Mouse (Mus musculus): ENCODE measurements at regions not wholly inside any gene's neighbourhood (a gene's known extent, or its start where the extent isn't known, plus 50 kb on each side); places are given as distances from the start of the nearest gene placed in this dataset.

DNA sequence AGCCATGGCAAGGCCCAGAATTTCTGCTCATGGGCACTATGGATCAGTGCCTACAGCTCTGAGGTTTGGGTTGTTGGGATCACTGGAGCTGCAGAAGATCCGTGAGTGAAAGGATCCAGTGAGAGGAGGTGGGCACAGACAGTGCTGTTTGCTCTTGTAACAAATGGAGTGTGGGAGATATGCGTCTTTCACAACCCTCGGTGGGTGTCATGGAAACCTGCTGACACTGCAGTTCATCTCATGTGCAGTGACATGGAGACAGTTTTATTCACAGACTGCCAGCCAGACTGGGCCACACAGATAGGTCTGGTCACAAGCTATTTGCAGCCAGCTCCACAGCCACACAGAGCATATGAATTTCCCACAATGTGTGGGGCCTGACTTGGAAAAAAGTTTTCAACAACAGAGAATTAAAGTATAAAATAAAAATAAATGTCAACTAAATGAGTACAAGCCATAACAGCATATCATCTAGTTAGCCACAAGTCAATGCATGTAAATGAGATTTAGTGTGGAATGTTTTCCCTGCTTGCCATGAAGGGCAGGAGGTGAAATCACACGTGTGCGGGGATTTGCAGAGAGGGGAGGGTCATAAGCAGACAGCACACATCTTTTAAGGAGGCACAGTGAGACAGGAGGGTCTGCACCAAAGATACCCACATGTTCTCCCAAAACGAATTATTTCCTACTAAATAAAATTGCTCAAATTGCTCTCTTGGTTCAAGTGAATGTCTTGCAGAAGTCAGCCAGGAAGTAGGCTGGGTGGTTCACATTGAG lies 124.8 kb upstream of the Pfn2 start:
- no peak for ATAC-seq (ENCODE audit: insufficient number of reproducible peaks, insufficient read depth, low FRiP score, low TSS enrichment, low read depth)
- Histone ChIP-seq H3K9me3 (no peaks in the 10 kb centered on the region), H3K4me1 (replicated peaks) (no peaks in the 10 kb centered on the region), H3K27me3 (no peaks in the 10 kb centered on the region), H3K36me3 (no peaks in the 10 kb centered on the region), H3K4me3 (replicated peaks) (no peak overlapping the region), H3K4me2 (no peak overlapping the region), H3K27ac (no peak overlapping the region), H3K9ac (replicated peaks) (no peak overlapping the region)
- WGBS, result 59% methylated on average over 6 of the region's 6 CpGs

- 79% methylated on average over 3 of the region's 3 CpGs for WGBS
- no peaks in the 10 kb centered on the region for H3K9me3 ChIP-seq
- no peaks in the 10 kb centered on the region for H3K4me1 ChIP-seq (replicated peaks)
- no peaks in the 10 kb centered on the region for H3K27me3 ChIP-seq
- no peak for ATAC-seq (ENCODE audit: insufficient number of reproducible peaks, insufficient read depth, low FRiP score, low TSS enrichment, low read depth)
- no peak overlapping the region for H3K27ac ChIP-seq
- no peak overlapping the region for H3K9ac ChIP-seq (replicated peaks)
- H3K4me3 ChIP-seq (replicated peaks), result no peak overlapping the region
- no peak overlapping the region for H3K4me2 ChIP-seq
- no peaks in the 10 kb centered on the region for H3K36me3 ChIP-seq
These were observed 125.7 kb upstream of the Pfn2 start for GRCm38 (mm10) chr3:57973546-57973945.

GRCm38 (mm10) chr3:57975379-57975778 lies 127.5 kb upstream of the Pfn2 start:
- H3K4me3 ChIP-seq (replicated peaks), result no peak overlapping the region
- ATAC-seq (ENCODE audit: insufficient number of reproducible peaks, insufficient read depth, low FRiP score, low TSS enrichment, low read depth), result no peak
- H3K9me3 ChIP-seq, result no peaks in the 10 kb centered on the region
- no peaks in the 10 kb centered on the region for H3K4me1 ChIP-seq (replicated peaks)
- H3K9ac ChIP-seq (replicated peaks), result no peak overlapping the region
- H3K36me3 ChIP-seq, result no peaks in the 10 kb centered on the region
- H3K27ac ChIP-seq, result no peak overlapping the region
- WGBS, result 71% methylated on average over 5 of the region's 5 CpGs
- H3K27me3 ChIP-seq, result no peaks in the 10 kb centered on the region
- no peak overlapping the region for H3K4me2 ChIP-seq

DNA sequence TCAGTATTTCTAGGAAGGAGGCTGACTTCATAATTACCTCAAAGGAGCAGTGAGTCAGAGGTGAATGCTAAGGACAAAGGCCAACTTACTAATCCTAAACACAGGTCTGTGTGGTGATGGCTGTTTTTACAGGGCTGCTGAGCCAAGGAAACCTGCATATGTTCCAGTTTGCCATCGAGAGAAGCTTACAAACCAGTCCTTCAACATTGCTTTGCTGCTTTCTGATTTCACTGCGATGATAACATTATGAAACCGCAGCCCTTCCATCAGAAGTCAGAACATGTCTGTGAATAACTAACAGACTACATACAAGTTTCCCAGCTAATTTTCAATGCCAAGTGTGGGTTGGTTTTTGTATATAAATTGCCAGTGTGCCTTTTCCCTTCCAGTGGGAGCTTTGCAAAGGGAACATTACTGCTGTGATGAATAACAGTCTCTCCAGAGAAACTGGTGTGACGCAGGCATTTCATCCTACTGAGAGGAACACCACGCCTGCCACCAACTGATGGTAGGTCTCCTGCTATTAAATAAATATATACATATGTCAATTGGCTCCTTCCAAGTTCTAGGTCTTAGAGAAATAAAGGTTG lies 128.9 kb upstream of the Pfn2 start:
- no peaks in the 10 kb centered on the region for H3K4me1 ChIP-seq (replicated peaks)
- H3K4me2 ChIP-seq, result no peak overlapping the region
- no peaks in the 10 kb centered on the region for H3K27me3 ChIP-seq
- no peak overlapping the region for H3K4me3 ChIP-seq (replicated peaks)
- H3K9me3 ChIP-seq, result no peaks in the 10 kb centered on the region
- ATAC-seq (ENCODE audit: insufficient number of reproducible peaks, insufficient read depth, low FRiP score, low TSS enrichment, low read depth), result no peak
- no peak overlapping the region for H3K9ac ChIP-seq (replicated peaks)
- 78% methylated on average over 5 of the region's 5 CpGs for WGBS
- H3K27ac ChIP-seq, result no peak overlapping the region
- no peaks in the 10 kb centered on the region for H3K36me3 ChIP-seq

- WGBS, result 78% methylated on average over 3 of the region's 3 CpGs
- Histone ChIP-seq H3K4me1 (replicated peaks) (no peaks in the 10 kb centered on the region), H3K4me2 (no peak overlapping the region), H3K9ac (replicated peaks) (no peak overlapping the region), H3K9me3 (no peaks in the 10 kb centered on the region), H3K36me3 (no peaks in the 10 kb centered on the region), H3K27me3 (no peaks in the 10 kb centered on the region), H3K27ac (no peak overlapping the region), H3K4me3 (replicated peaks) (no peak overlapping the region)
- ATAC-seq (ENCODE audit: insufficient number of reproducible peaks, insufficient read depth, low FRiP score, low TSS enrichment, low read depth), result no peak
These were observed 140.3 kb upstream of the Pfn2 start for GRCm38 (mm10) chr3:57988175-57988574.

- Histone ChIP-seq H3K27me3 (no peaks in the 10 kb centered on the region), H3K9ac (replicated peaks) (no peak overlapping the region), H3K4me3 (replicated peaks) (no peak overlapping the region), H3K36me3 (no peaks in the 10 kb centered on the region), H3K9me3 (no peaks in the 10 kb centered on the region), H3K4me1 (replicated peaks) (no peaks in the 10 kb centered on the region), H3K27ac (no peak overlapping the region), H3K4me2 (no peak overlapping the region)
- no peak for ATAC-seq (ENCODE audit: insufficient number of reproducible peaks, insufficient read depth, low FRiP score, low TSS enrichment, low read depth)
- WGBS, result 60% methylated on average over 1 of the region's 1 CpGs
These were observed 142.9 kb upstream of the Pfn2 start for GRCm38 (mm10) chr3:57990738-57991137.

GRCm38 (mm10) chr3:57998121-57999102 lies 150.5 kb upstream of the Pfn2 start:
- Histone ChIP-seq H3K4me1 (replicated peaks) (peaks cover 10% of the 10 kb centered on the region), H3K27me3 (no peaks in the 10 kb centered on the region), H3K36me3 (no peaks in the 10 kb centered on the region), H3K9ac (replicated peaks) (no peak overlapping the region), H3K4me2 (no peak overlapping the region), H3K9me3 (no peaks in the 10 kb centered on the region), H3K27ac (no peak overlapping the region), H3K4me3 (replicated peaks) (no peak overlapping the region)
- ATAC-seq (ENCODE audit: insufficient number of reproducible peaks, insufficient read depth, low FRiP score, low TSS enrichment, low read depth), result no peak
- WGBS, result 82% methylated on average over 6 of the region's 6 CpGs

DNA sequence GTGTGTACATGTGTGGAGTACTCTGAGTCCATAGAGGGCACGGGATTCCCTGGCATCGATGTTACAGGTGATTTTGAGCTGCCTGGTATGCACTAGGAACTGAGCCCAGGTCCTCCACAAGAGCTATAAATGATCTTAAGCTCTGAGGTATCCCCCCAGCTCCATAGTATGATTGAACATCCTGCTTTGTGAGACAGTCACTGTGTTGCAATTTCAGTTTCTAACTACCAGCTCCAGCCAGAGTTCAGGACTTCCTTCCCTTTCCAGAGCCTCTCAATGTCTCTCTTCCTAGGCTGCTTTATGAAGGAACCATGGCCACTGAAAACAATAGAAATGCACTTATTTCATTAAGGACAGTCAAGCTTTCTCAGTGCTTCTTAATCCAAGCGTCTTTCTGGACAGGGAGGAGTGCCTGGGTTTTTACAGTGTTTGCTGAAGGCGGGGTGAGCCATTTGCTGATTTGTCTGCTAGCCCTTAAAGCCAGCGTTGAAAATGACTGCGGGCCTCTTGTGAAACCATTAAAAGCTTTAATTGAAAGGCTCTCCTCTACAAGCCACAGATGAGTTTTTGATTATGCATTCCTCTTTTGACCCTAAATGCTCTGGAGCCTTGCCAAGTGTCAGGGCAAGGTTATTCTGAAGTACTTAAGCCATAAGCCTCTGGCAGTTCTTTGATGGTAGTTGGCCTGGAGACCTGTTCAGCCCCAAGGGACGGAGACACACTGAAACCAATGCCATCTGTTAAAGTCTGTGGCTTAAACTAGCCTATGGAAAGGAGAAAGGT lies 155.1 kb upstream of the Pfn2 start:
- H3K4me2 ChIP-seq, result no peak overlapping the region; the same call in 1 of the 2 replicates
- ATAC-seq (ENCODE audit: insufficient number of reproducible peaks, insufficient read depth, low FRiP score, low TSS enrichment, low read depth), result peak; percentile 66; the same call in 1 of the 2 replicates
- H3K9me3 ChIP-seq, result no peaks in the 10 kb centered on the region
- H3K4me1 ChIP-seq (replicated peaks), result peaks cover 11% of the 10 kb centered on the region
- no peaks in the 10 kb centered on the region for H3K36me3 ChIP-seq
- H3K9ac ChIP-seq (replicated peaks), result no peak overlapping the region
- no peak overlapping the region for H3K4me3 ChIP-seq (replicated peaks)
- WGBS, result 28% methylated on average over 7 of the region's 7 CpGs
- no peaks in the 10 kb centered on the region for H3K27me3 ChIP-seq
- no peak overlapping the region for H3K27ac ChIP-seq

DNA sequence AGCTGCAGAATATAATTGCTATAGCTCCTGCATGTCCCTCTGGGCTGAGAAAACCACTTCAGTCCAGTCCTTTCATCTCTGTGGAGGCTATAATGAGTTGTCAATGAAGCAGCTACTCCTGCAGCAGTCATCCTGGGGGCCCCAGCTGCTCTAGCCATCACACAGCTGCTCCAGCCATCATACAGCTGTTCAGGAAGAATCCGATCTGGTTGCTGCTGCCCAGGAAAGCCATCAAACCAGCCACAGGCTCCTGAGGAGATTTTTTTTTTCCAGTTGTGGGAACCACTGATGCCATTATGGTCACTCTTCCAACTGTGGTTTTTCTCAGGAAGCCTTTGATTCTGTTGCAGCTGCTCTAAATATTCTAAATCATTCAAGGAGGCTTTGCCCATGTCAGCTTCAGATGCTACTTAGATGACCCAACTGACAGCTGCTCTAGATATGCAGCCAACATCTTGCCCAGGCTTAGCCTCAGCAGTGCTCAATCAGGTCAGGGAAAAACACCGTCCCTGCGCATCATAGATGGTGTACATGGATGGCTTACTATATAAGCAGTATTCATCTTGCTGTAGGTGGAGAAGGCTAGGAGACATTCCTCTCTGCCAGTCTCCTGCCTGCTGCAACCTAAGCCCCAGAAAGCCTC lies 177.0 kb upstream of the Pfn2 start:
- H3K9me3 ChIP-seq, result no peaks in the 10 kb centered on the region
- WGBS, result 53% methylated on average over 3 of the region's 3 CpGs
- H3K9ac ChIP-seq (replicated peaks), result no peak overlapping the region
- no peak overlapping the region for H3K4me2 ChIP-seq
- no peak overlapping the region for H3K27ac ChIP-seq
- no peaks in the 10 kb centered on the region for H3K27me3 ChIP-seq
- no peak overlapping the region for H3K4me3 ChIP-seq (replicated peaks)
- peak; percentile 77 for ATAC-seq (ENCODE audit: insufficient number of reproducible peaks, insufficient read depth, low FRiP score, low TSS enrichment, low read depth)
- no peaks in the 10 kb centered on the region for H3K4me1 ChIP-seq (replicated peaks)
- H3K36me3 ChIP-seq, result no peaks in the 10 kb centered on the region

GRCm38 (mm10) chr3:58049618-58050017 lies 201.7 kb upstream of the Pfn2 start:
- no peaks in the 10 kb centered on the region for H3K9me3 ChIP-seq
- WGBS, result 94% methylated on average over 1 of the region's 1 CpGs
- no peaks in the 10 kb centered on the region for H3K4me1 ChIP-seq (replicated peaks)
- no peak overlapping the region for H3K27ac ChIP-seq
- H3K36me3 ChIP-seq, result no peaks in the 10 kb centered on the region
- no peaks in the 10 kb centered on the region for H3K27me3 ChIP-seq
- ATAC-seq (ENCODE audit: insufficient number of reproducible peaks, insufficient read depth, low FRiP score, low TSS enrichment, low read depth), result no peak
- H3K4me3 ChIP-seq (replicated peaks), result no peak overlapping the region
- H3K9ac ChIP-seq (replicated peaks), result no peak overlapping the region
- H3K4me2 ChIP-seq, result no peak overlapping the region

All from limb, embryonic 12.5 days (tissue).